Mouse (Mus musculus) brain, embryonic 14.5 days (tissue): ENCODE data around the gene Tssk3. TPM values are rescaled to one million over a fixed set of nuclear protein-coding genes. Genes with fewer than 3 reads are reported as not detected.
"Not testable (repeated sequence)": the region's sequence is repeated elsewhere in the genome, so short reads cannot be mapped to it uniquely, and the experiment has no call there.

Experiments
- DNase-seq: peaks from one replicate; pipeline ENCODE4 v3.0.0-alpha.2; 2011; ENCODE audit warnings: low read depth
- CTCF ChIP-seq: fragments of 200-500 bp; IDR thresholded peaks from 2 replicates; pipeline ENCODE4 v1.5.1; 2012; ENCODE audit warnings: inconsistent platforms, mild to moderate bottlenecking, moderate library complexity, borderline replicate concordance; ENCODE audit not compliant: insufficient read depth, insufficient read length; ENCODE audit errors: extremely low read depth
- POLR2A ChIP-seq: fragments of 200-500 bp; IDR thresholded peaks from 2 replicates; pipeline ENCODE4 v1.6.1; 2012; ENCODE audit warnings: mild to moderate bottlenecking, inconsistent platforms, borderline replicate concordance; ENCODE audit not compliant: poor library complexity, insufficient read depth, insufficient read length, severe bottlenecking; ENCODE audit errors: extremely low read depth
- polyA plus RNA-seq: library from polyadenylated mRNA; depleted of rRNA; stranded (reverse); fragments of >200 nt; gene quantifications from 2 replicates; pipeline ENCODE4 v1.2.3, GENCODE M21; 2012; rRNA removed

Gene Tssk3
- 0.14 and 0.18 TPM in 2 replicates for polyA plus RNA-seq

GRCm38 (mm10) chr4:129490972-129491880, at the start of gene Tssk3, which contains the start of gene Fam229a:
Tssk3 (minus strand) TSS chr4:129491022.
Fam229a (plus strand) TSS chr4:129491190.
- no peak for TF ChIP-seq CTCF
- TF ChIP-seq POLR2A = no peak
- peak; percentile 63 for DNase-seq

- peak; percentile 31; the same call in 1 of the 2 replicates for TF ChIP-seq CTCF
- no peak for TF ChIP-seq POLR2A
Observed at GRCm38 (mm10) chr4:129540012-129540411, 49.2 kb upstream of the Tssk3 start.

GRCm38 (mm10) chr4:129528901-129529300, 38.1 kb upstream of the Tssk3 start:
- not testable (repeated sequence) for DNase-seq

More at GRCm38 (mm10) chr4:129540012-129540411, 49.2 kb upstream of the Tssk3 start:
- DNase-seq = peak; percentile 11

GRCm38 (mm10) chr4:129525889-129526288, 35.1 kb upstream of the Tssk3 start:
- DNase-seq = no peak
- TF ChIP-seq CTCF = no peak
- TF ChIP-seq POLR2A = no peak

GRCm38 (mm10) chr4:129525338-129525737, 34.5 kb upstream of the Tssk3 start:
- no peak for TF ChIP-seq POLR2A
- no peak for TF ChIP-seq CTCF
- no peak for DNase-seq

- TF ChIP-seq POLR2A = no peak
- no peak for TF ChIP-seq CTCF
- no peak for DNase-seq
Observed at GRCm38 (mm10) chr4:129518519-129518918, 27.7 kb upstream of the Tssk3 start.

- no peak for DNase-seq
- TF ChIP-seq CTCF = no peak
- no peak for TF ChIP-seq POLR2A
Observed at GRCm38 (mm10) chr4:129516925-129517324, 26.1 kb upstream of the Tssk3 start.

GRCm38 (mm10) chr4:129514300-129514898, 23.6 kb upstream of the Tssk3 start:
- TF ChIP-seq POLR2A = no peak
- peak; percentile 82 for TF ChIP-seq CTCF
- DNase-seq = peak; percentile 78

GRCm38 (mm10) chr4:129513891-129514290, 23.1 kb upstream of the Tssk3 start:
- peak; percentile 41 for DNase-seq
- TF ChIP-seq CTCF = no peak
- TF ChIP-seq POLR2A = no peak

GRCm38 (mm10) chr4:129513086-129513767, 22.4 kb upstream of the Tssk3 start, which contains the start of gene Marcksl1:
Marcksl1 (plus strand) TSS chr4:129513581.
- TF ChIP-seq POLR2A (peak; percentile 100), CTCF (no peak)
- peak; percentile 95 for DNase-seq

GRCm38 (mm10) chr4:129511413-129512096, 20.7 kb upstream of the Tssk3 start:
- TF ChIP-seq POLR2A (no peak), CTCF (no peak)
- DNase-seq = peak; percentile 53

GRCm38 (mm10) chr4:129510723-129511412, 20.0 kb upstream of the Tssk3 start:
- TF ChIP-seq POLR2A (no peak), CTCF (no peak)
- DNase-seq = peak; percentile 60
